Mouse (Mus musculus) midbrain, embryonic 16.5 days (tissue): ENCODE data around the gene Rell1. TPM values are rescaled to one million over a fixed set of nuclear protein-coding genes. Genes with fewer than 3 reads are reported as not detected.

Experiments
- ATAC-seq: fragments of 200-750 bp; cut with Nextera tagmentation; 2 replicates; pipeline ENCODE4 v1.8.0; 2017; ENCODE audit warnings: moderate TSS enrichment
- H3K27ac ChIP-seq: fragments of 300-500 bp; sonication (generic); 2 replicates; pipeline ENCODE4 v1.5.1; 2014; ENCODE audit warnings: mild to moderate bottlenecking, low read length, mixed read lengths
- H3K27me3 ChIP-seq: fragments of 300-500 bp; sonication (generic); 2 replicates; pipeline ENCODE4 v1.6.1; 2014; ENCODE audit warnings: low read depth, low read length, mixed read lengths; ENCODE audit not compliant: control insufficient read depth, insufficient read depth
- H3K36me3 ChIP-seq: fragments of 300-500 bp; sonication (generic); 2 replicates; pipeline ENCODE4 v1.6.1; 2014; ENCODE audit warnings: mild to moderate bottlenecking, low read length, moderate library complexity, mixed read lengths; ENCODE audit not compliant: control insufficient read depth, insufficient read depth
- H3K4me1 ChIP-seq: fragments of 300-500 bp; sonication (generic); 2 replicates; pipeline ENCODE4 v1.6.1; 2014; ENCODE audit warnings: mild to moderate bottlenecking, low read length, mixed read lengths; ENCODE audit not compliant: control insufficient read depth, insufficient read depth
- H3K4me2 ChIP-seq: fragments of 300-500 bp; sonication (generic); 2 replicates; pipeline ENCODE4 v1.6.1; 2014; ENCODE audit warnings: mild to moderate bottlenecking, low read length, mixed read lengths
- H3K4me3 ChIP-seq: fragments of 300-500 bp; sonication (generic); 2 replicates; pipeline ENCODE4 v1.5.1; 2014; ENCODE audit warnings: low read depth, mild to moderate bottlenecking, low read length, moderate library complexity, mixed read lengths
- H3K9ac ChIP-seq: fragments of 300-500 bp; sonication (generic); 2 replicates; pipeline ENCODE4 v1.6.1; 2014; ENCODE audit warnings: low read depth, low read length, mixed read lengths
- H3K9me3 ChIP-seq: fragments of 300-500 bp; sonication (generic); replicated peaks from 2 replicates; pipeline ENCODE4 v1.6.1; 2014; ENCODE audit warnings: mild to moderate bottlenecking, low read length, mixed read lengths; ENCODE audit not compliant: control insufficient read depth, poor library complexity, severe bottlenecking
- WGBS: fragments of 180-500 bp; shearing (Covaris S2); extraction: QIAGEN DNeasy Blood & Tissue Kit; methylation state at CpG from one replicate; pipeline ENCODE4 v1.1.7; 2014; 5-methylcytosine and 5-hydroxymethylcytosine counted together
- polyA plus RNA-seq: library from polyadenylated mRNA; unstranded; fragments of >200 nt; fragmentation: Nextera tagmentation; extraction: Ambion mirVana; gene quantifications from 2 replicates; pipeline ENCODE4 v1.2.1, GENCODE M21; 2015

The Rell1 gene
- polyA plus RNA-seq, 1 experiment from 2014 or later, result 7.9 TPM

GRCm38 (mm10) chr5:63970281-63970732, 1.6 kb upstream of the Rell1 start:
- H3K27ac ChIP-seq, result no peak overlapping the region
- 22% methylated on average over 7 of the region's 7 CpGs for WGBS
- no peak overlapping the region for H3K4me3 ChIP-seq
- H3K4me1 ChIP-seq, result peaks cover 7% of the 10 kb centered on the region; the same call in 1 of the 2 replicates
- H3K27me3 ChIP-seq, result no peaks in the 10 kb centered on the region
- H3K9me3 ChIP-seq, result no peaks in the 10 kb centered on the region
- no peak overlapping the region for H3K4me2 ChIP-seq
- H3K36me3 ChIP-seq, result no peaks in the 10 kb centered on the region
- H3K9ac ChIP-seq, result no peak overlapping the region
- no peak for ATAC-seq

GRCm38 (mm10) chr5:63969476-63970112, 897 bp upstream of the Rell1 start:
- Histone ChIP-seq H3K27ac (no peak overlapping the region), H3K4me3 (no peak overlapping the region)
- 31% methylated on average over 5 of the region's 5 CpGs for WGBS

GRCm38 (mm10) chr5:63967591-63968141, 1.0 kb downstream of the Rell1 start:
- no peak overlapping the region for H3K27ac ChIP-seq
- no peaks in the 10 kb centered on the region for H3K9me3 ChIP-seq
- peak overlapping the region; percentile 80 for H3K4me3 ChIP-seq
- no peaks in the 10 kb centered on the region for H3K36me3 ChIP-seq
- 1% methylated on average over 12 of the region's 12 CpGs for WGBS
- no peak for ATAC-seq
- H3K27me3 ChIP-seq, result no peaks in the 10 kb centered on the region
- H3K4me2 ChIP-seq, result peak overlapping the region; percentile 75
- H3K9ac ChIP-seq, result peak overlapping the region; percentile 83
- H3K4me1 ChIP-seq, result peaks cover 7% of the 10 kb centered on the region; the same call in 1 of the 2 replicates

More at GRCm38 (mm10) chr5:63969476-63970112, 897 bp upstream of the Rell1 start:
- Histone ChIP-seq H3K27me3 (no peaks in the 10 kb centered on the region), H3K4me2 (peak overlapping the region; percentile 75), H3K36me3 (no peaks in the 10 kb centered on the region), H3K9me3 (no peaks in the 10 kb centered on the region), H3K9ac (no peak overlapping the region), H3K4me1 (peaks cover 7% of the 10 kb centered on the region; the same call in 1 of the 2 replicates)
- no peak for ATAC-seq

GRCm38 (mm10) chr5:63966379-63966778, 2.3 kb downstream of the Rell1 start:
- Histone ChIP-seq H3K4me3 (no peak overlapping the region), H3K4me2 (no peak overlapping the region), H3K27me3 (no peaks in the 10 kb centered on the region), H3K4me1 (peaks cover 7% of the 10 kb centered on the region; the same call in 1 of the 2 replicates), H3K36me3 (no peaks in the 10 kb centered on the region), H3K27ac (no peak overlapping the region), H3K9ac (no peak overlapping the region), H3K9me3 (no peaks in the 10 kb centered on the region)
- 86% methylated on average over 4 of the region's 4 CpGs for WGBS
- no peak for ATAC-seq

- ATAC-seq, result no peak
- Histone ChIP-seq H3K36me3 (no peaks in the 10 kb centered on the region), H3K4me1 (peaks cover 7% of the 10 kb centered on the region; the same call in 1 of the 2 replicates), H3K4me2 (no peak overlapping the region), H3K9ac (no peak overlapping the region), H3K9me3 (no peaks in the 10 kb centered on the region), H3K4me3 (no peak overlapping the region), H3K27me3 (no peaks in the 10 kb centered on the region), H3K27ac (no peak overlapping the region)
- 94% methylated on average over 1 of the region's 1 CpGs for WGBS
Measured at GRCm38 (mm10) chr5:63965946-63966345, 2.8 kb downstream of the Rell1 start.

- Histone ChIP-seq H3K9me3 (no peaks in the 10 kb centered on the region), H3K27me3 (no peaks in the 10 kb centered on the region), H3K36me3 (no peaks in the 10 kb centered on the region), H3K4me2 (no peak overlapping the region), H3K9ac (no peak overlapping the region), H3K27ac (no peak overlapping the region), H3K4me1 (peaks cover 7% of the 10 kb centered on the region; the same call in 1 of the 2 replicates), H3K4me3 (no peak overlapping the region)
- no peak for ATAC-seq
- 69% methylated on average over 8 of the region's 8 CpGs for WGBS
Measured at GRCm38 (mm10) chr5:63964576-63964975, 4.1 kb downstream of the Rell1 start.

- Histone ChIP-seq H3K9ac (no peak overlapping the region), H3K9me3 (no peaks in the 10 kb centered on the region), H3K4me1 (0 out of 2 replicates have a peak, but pooled peaks cover 1% of the 10 kb centered on the region), H3K36me3 (no peaks in the 10 kb centered on the region), H3K27me3 (no peaks in the 10 kb centered on the region), H3K4me2 (no peak overlapping the region), H3K27ac (no peak overlapping the region), H3K4me3 (no peak overlapping the region)
- WGBS, result 89% methylated on average over 10 of the region's 10 CpGs
- ATAC-seq, result no peak
Measured at GRCm38 (mm10) chr5:63961726-63962125, 7.0 kb downstream of the Rell1 start.

- no peak overlapping the region for H3K9ac ChIP-seq
- no peaks in the 10 kb centered on the region for H3K9me3 ChIP-seq
- no peaks in the 10 kb centered on the region for H3K27me3 ChIP-seq
- H3K4me3 ChIP-seq, result no peak overlapping the region
- H3K27ac ChIP-seq, result no peak overlapping the region
- no peaks in the 10 kb centered on the region for H3K4me1 ChIP-seq
- ATAC-seq, result no peak
- no peaks in the 10 kb centered on the region for H3K36me3 ChIP-seq
- WGBS, result 93% methylated on average over 10 of the region's 10 CpGs
- no peak overlapping the region for H3K4me2 ChIP-seq
Measured at GRCm38 (mm10) chr5:63960565-63960964, 8.1 kb downstream of the Rell1 start.

- Histone ChIP-seq H3K9ac (no peak overlapping the region), H3K27ac (no peak overlapping the region), H3K4me2 (no peak overlapping the region), H3K36me3 (no peaks in the 10 kb centered on the region), H3K4me3 (no peak overlapping the region), H3K27me3 (no peaks in the 10 kb centered on the region), H3K9me3 (no peaks in the 10 kb centered on the region), H3K4me1 (no peaks in the 10 kb centered on the region)
- no peak for ATAC-seq
- 63% methylated on average over 18 of the region's 18 CpGs for WGBS
Measured at GRCm38 (mm10) chr5:63958963-63959708, 9.6 kb downstream of the Rell1 start.
